Mouse (Mus musculus) ES-E14 (cell line): ENCODE measurements around the gene Doxl2.

Experiments
- MAFK ChIP-seq: IDR thresholded peaks from 2 replicates; pipeline ENCODE4 v1.6.1; 2014; ENCODE audit warnings: mild to moderate bottlenecking, low read depth, low read length, inconsistent platforms; ENCODE audit not compliant: insufficient read depth
- ZC3H11A ChIP-seq: IDR thresholded peaks from 2 replicates; pipeline ENCODE4 v1.6.1; 2012; ENCODE audit warnings: low read depth, mild to moderate bottlenecking, inconsistent platforms, low read length, borderline replicate concordance
- ZNF384 ChIP-seq: IDR thresholded peaks from 2 replicates; pipeline ENCODE4 v1.6.1; 2012; ENCODE audit warnings: low read depth, low read length, inconsistent platforms

GRCm38 (mm10) chr6:48953220-48953619 lies 21.5 kb upstream of the Doxl2 start:
- TF ChIP-seq ZNF384 (no peak), MAFK (no peak), ZC3H11A (no peak)
